Mouse (Mus musculus): Measurements from ENCODE around the gene Tmem196.

Tmem196 gene

GRCm38 (mm10) chr12:119945589-119946310 lies at the start of gene Tmem196:
Gene Tmem196, plus strand, starts transcription at chr12:119945822.
- DNase-seq (ENCODE audit: low read depth, low spot score) = peak; percentile 16

- no peak for DNase-seq (ENCODE audit: low read depth, low spot score)
These were observed 680 bp downstream of the Tmem196 start for GRCm38 (mm10) chr12:119946311-119946692.

- DNase-seq (ENCODE audit: low read depth, low spot score) = no peak
These were observed 11.4 kb downstream of the Tmem196 start for GRCm38 (mm10) chr12:119957041-119957440.

- DNase-seq (ENCODE audit: low read depth, low spot score) = no peak
These were observed 15.1 kb downstream of the Tmem196 start for GRCm38 (mm10) chr12:119960730-119961129.

GRCm38 (mm10) chr12:119965373-119965772 lies 19.8 kb downstream of the Tmem196 start:
- DNase-seq (ENCODE audit: low read depth, low spot score) = no peak

GRCm38 (mm10) chr12:119970068-119970467 lies 24.4 kb downstream of the Tmem196 start:
- DNase-seq (ENCODE audit: low read depth, low spot score) = no peak

GRCm38 (mm10) chr12:119981731-119982130 lies 36.1 kb downstream of the Tmem196 start:
- DNase-seq (ENCODE audit: low read depth, low spot score) = peak; percentile 52

GRCm38 (mm10) chr12:119998267-119998666 lies 52.6 kb downstream of the Tmem196 start:
- DNase-seq (ENCODE audit: low read depth, low spot score) = no peak

GRCm38 (mm10) chr12:120004280-120004679 lies 58.7 kb downstream of the Tmem196 start:
- no peak for DNase-seq (ENCODE audit: low read depth, low spot score)

- DNase-seq (ENCODE audit: low read depth, low spot score) = no peak
These were observed 69.1 kb downstream of the Tmem196 start for GRCm38 (mm10) chr12:120014768-120015167.

- DNase-seq (ENCODE audit: low read depth, low spot score) = no peak
These were observed 69.6 kb downstream of the Tmem196 start for GRCm38 (mm10) chr12:120015201-120015600.

- DNase-seq (ENCODE audit: low read depth, low spot score) = peak; percentile 51
These were observed 82.7 kb downstream of the Tmem196 start for GRCm38 (mm10) chr12:120028089-120028959.
